Mouse (Mus musculus) lung, postnatal 0 days (tissue): Measurements from ENCODE around the gene Lin7c. TPM values are rescaled to one million over a fixed set of nuclear protein-coding genes. Genes with fewer than 3 reads are reported as not detected.

Experiments used
- ATAC-seq: fragments of 200-750 bp; cut with Nextera tagmentation; 2 replicates; pipeline ENCODE4 v1.8.0; 2017; ENCODE audit warnings: moderate library complexity
- DNase-seq: peaks from one replicate; pipeline ENCODE4 v3.0.0-alpha.2; 2016; ENCODE audit warnings: low spot score
- H3K27ac ChIP-seq: fragments of 300-500 bp; sonication (generic); 2 replicates; pipeline ENCODE4 v1.5.1; 2014; ENCODE audit warnings: antibody characterized with exemption, mild to moderate bottlenecking, low read length, mixed read lengths
- H3K27me3 ChIP-seq: fragments of 300-500 bp; sonication (generic); replicated peaks from 2 replicates; pipeline ENCODE4 v1.6.1; 2014; ENCODE audit warnings: low read length, mixed read lengths; ENCODE audit not compliant: insufficient read depth
- H3K36me3 ChIP-seq: fragments of 300-500 bp; sonication (generic); 2 replicates; pipeline ENCODE4 v1.6.1; 2014; ENCODE audit warnings: low read length, mixed read lengths; ENCODE audit not compliant: insufficient read depth
- H3K4me1 ChIP-seq: fragments of 300-500 bp; sonication (generic); 2 replicates; pipeline ENCODE4 v1.6.1; 2014; ENCODE audit warnings: antibody characterized with exemption, low read depth, low read length, mixed read lengths; ENCODE audit not compliant: insufficient read depth
- H3K4me2 ChIP-seq: fragments of 300-500 bp; sonication (generic); replicated peaks from 2 replicates; pipeline ENCODE4 v1.6.1; 2014; ENCODE audit warnings: low read depth, mild to moderate bottlenecking, low read length, moderate library complexity, mixed read lengths
- H3K4me3 ChIP-seq: fragments of 300-500 bp; sonication (generic); 2 replicates; pipeline ENCODE4 v1.5.1; 2014; ENCODE audit warnings: low read depth, low read length
- H3K9ac ChIP-seq: fragments of 300-500 bp; sonication (generic); replicated peaks from 2 replicates; pipeline ENCODE4 v1.6.1; 2014; ENCODE audit warnings: low read depth, mild to moderate bottlenecking
- H3K9me3 ChIP-seq: fragments of 300-500 bp; sonication (generic); 2 replicates; pipeline ENCODE4 v1.6.1; 2016; ENCODE audit warnings: low read length, mixed read lengths
- CTCF ChIP-seq: IDR thresholded peaks from 2 replicates; pipeline ENCODE4 v1.5.1; 2016; ENCODE audit warnings: antibody characterized with exemption, mild to moderate bottlenecking
- EP300 ChIP-seq: IDR thresholded peaks from 2 replicates; pipeline ENCODE4 v1.6.1; 2016; ENCODE audit warnings: antibody characterized with exemption, mild to moderate bottlenecking, control low read depth
- WGBS: fragments of 180-500 bp; shearing (Covaris S2); extraction: QIAGEN DNeasy Blood & Tissue Kit; methylation state at CpG from one replicate; pipeline ENCODE4 v1.1.7; 2014; 5-methylcytosine and 5-hydroxymethylcytosine counted together
- polyA plus RNA-seq: library from polyadenylated mRNA; unstranded; fragments of >200 nt; fragmentation: Nextera tagmentation; extraction: Ambion mirVana; gene quantifications from 2 replicates; pipeline ENCODE4 v1.2.1, GENCODE M21; 2015

The Lin7c gene
- polyA plus RNA-seq, 1 experiment from 2014 or later, result 39.1 TPM

- H3K4me2 ChIP-seq, result no peak overlapping the region
- no peak for ATAC-seq
- H3K27ac ChIP-seq, result no peak overlapping the region
- H3K9ac ChIP-seq, result no peak overlapping the region
- H3K27me3 ChIP-seq, result no peaks in the 10 kb centered on the region
- no peak for TF ChIP-seq EP300
- TF ChIP-seq CTCF, result no peak
- no peak overlapping the region for H3K4me3 ChIP-seq
- no peaks in the 10 kb centered on the region for H3K9me3 ChIP-seq
- no peaks in the 10 kb centered on the region for H3K4me1 ChIP-seq
- no peak for DNase-seq
- 57% methylated on average over 4 of the region's 4 CpGs for WGBS
- H3K36me3 ChIP-seq, result no peaks in the 10 kb centered on the region
These were observed 43.4 kb downstream of the Lin7c start for GRCm38 (mm10) chr2:109934086-109934485.

DNA sequence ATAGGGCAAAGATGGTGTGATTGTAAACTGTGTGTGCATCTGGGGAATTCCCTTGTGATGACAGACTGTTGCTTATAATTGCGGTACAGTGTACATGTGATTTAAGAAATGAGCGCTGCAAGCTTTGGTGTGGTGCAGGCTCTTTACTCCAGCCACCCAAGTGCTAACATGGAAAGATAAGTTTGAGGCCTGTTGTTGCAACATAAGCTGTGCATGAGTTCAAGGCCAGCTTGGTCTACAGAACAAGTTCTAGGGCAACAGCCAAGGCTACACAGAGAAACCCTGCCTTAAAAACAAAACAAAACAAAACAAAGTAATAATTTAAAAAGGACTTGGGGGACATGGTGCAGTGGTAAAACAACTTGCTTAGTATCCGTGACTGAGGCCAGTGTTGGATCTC lies 44.5 kb downstream of the Lin7c start:
- H3K4me2 ChIP-seq, result no peak overlapping the region
- WGBS, result 98% methylated on average over 3 of the region's 3 CpGs
- no peaks in the 10 kb centered on the region for H3K36me3 ChIP-seq
- H3K9me3 ChIP-seq, result no peaks in the 10 kb centered on the region
- DNase-seq (no peak), ATAC-seq (no peak)
- H3K27me3 ChIP-seq, result no peaks in the 10 kb centered on the region
- no peak overlapping the region for H3K27ac ChIP-seq
- H3K4me1 ChIP-seq, result no peaks in the 10 kb centered on the region
- no peak for TF ChIP-seq EP300
- no peak for TF ChIP-seq CTCF
- no peak overlapping the region for H3K9ac ChIP-seq
- H3K4me3 ChIP-seq, result no peak overlapping the region

GRCm38 (mm10) chr2:109935754-109936409 lies 45.2 kb downstream of the Lin7c start:
- no peak overlapping the region for H3K4me2 ChIP-seq
- DNase-seq, result no peak
- TF ChIP-seq CTCF (no peak), EP300 (no peak)
- no peak for ATAC-seq
- 63% methylated on average over 11 of the region's 11 CpGs for WGBS
- no peak overlapping the region for H3K27ac ChIP-seq
- H3K9ac ChIP-seq, result no peak overlapping the region
- no peaks in the 10 kb centered on the region for H3K36me3 ChIP-seq
- H3K4me1 ChIP-seq, result no peaks in the 10 kb centered on the region
- H3K27me3 ChIP-seq, result no peaks in the 10 kb centered on the region
- H3K4me3 ChIP-seq, result no peak overlapping the region
- H3K9me3 ChIP-seq, result no peaks in the 10 kb centered on the region

GRCm38 (mm10) chr2:109936410-109936755 lies 45.7 kb downstream of the Lin7c start:
- no peak overlapping the region for H3K4me2 ChIP-seq
- H3K4me1 ChIP-seq, result no peaks in the 10 kb centered on the region
- no peak overlapping the region for H3K27ac ChIP-seq
- DNase-seq, result no peak
- WGBS, result 65% methylated on average over 2 of the region's 2 CpGs
- H3K9ac ChIP-seq, result no peak overlapping the region
- ATAC-seq, result no peak
- H3K4me3 ChIP-seq, result no peak overlapping the region
- H3K27me3 ChIP-seq, result no peaks in the 10 kb centered on the region
- TF ChIP-seq EP300 (no peak), CTCF (no peak)
- H3K36me3 ChIP-seq, result no peaks in the 10 kb centered on the region
- no peaks in the 10 kb centered on the region for H3K9me3 ChIP-seq

DNA sequence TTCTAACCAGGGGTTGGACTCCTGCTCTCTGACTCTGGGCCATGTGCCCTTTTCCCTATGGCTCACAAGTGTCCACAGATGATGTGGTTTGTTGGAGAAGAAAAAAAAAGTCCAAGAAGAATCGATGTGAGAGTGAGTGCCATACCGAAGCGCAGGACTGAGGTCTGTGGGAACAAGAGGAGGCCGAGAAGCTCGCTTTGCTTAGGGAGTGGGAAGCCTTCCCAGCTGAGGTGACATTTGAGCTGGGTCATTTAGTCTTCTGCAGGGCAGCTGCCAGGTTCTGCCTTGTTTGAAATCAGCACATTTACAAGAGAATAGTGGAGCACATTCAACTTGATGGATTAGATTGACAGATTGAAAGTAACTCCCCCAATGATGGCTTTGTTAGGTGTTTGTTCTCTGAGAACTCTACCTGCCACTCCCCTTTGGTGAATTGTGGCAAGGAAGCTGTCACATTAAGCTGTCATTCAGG lies 51.4 kb downstream of the Lin7c start:
- Histone ChIP-seq H3K9me3 (no peaks in the 10 kb centered on the region), H3K4me3 (no peak overlapping the region), H3K27ac (no peak overlapping the region), H3K4me1 (no peaks in the 10 kb centered on the region), H3K9ac (no peak overlapping the region), H3K27me3 (no peaks in the 10 kb centered on the region), H3K36me3 (no peaks in the 10 kb centered on the region), H3K4me2 (no peak overlapping the region)
- TF ChIP-seq CTCF (no peak), EP300 (no peak)
- ATAC-seq (no peak), DNase-seq (no peak)
- WGBS, result 46% methylated on average over 5 of the region's 5 CpGs

DNA sequence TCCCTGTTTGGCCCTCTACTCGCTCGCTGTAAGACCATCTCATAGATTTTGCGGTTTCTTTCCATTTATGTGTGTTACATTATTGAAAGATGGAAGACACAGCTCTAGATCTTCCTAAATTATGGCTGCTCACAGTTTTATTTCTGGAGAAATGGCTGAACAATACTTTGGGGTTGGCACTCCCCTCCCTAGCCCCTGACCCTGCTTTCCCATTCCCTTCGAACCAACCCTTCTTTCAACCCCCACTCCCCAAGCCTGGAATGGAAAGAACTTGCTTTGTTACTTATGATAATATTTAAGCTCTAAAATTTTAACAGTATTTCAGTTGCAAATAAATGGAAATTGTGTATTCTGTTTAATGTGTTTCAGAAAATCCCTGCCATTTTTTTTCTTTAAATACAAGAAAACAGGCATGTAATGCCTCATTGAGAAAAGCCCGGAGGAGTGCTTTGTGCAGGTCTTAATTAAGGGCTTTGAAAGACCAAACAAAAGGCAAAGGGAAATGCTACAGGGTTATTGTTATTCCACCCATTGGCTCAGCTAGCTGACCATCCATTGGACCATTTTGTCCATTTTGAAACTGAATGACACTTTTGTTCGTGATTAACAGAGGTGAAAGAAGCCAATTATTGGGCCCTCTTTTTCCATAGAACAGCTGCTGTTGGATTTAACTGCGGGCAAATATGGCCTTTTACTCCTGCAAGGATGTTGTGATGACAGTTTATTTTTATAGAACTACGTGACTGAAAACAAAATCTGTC lies 52.3 kb downstream of the Lin7c start:
- ATAC-seq, result no peak
- TF ChIP-seq CTCF, result no peak
- TF ChIP-seq EP300, result no peak
- no peak overlapping the region for H3K4me3 ChIP-seq
- no peak overlapping the region for H3K4me2 ChIP-seq
- no peaks in the 10 kb centered on the region for H3K27me3 ChIP-seq
- no peak overlapping the region for H3K27ac ChIP-seq
- H3K36me3 ChIP-seq, result no peaks in the 10 kb centered on the region
- H3K9me3 ChIP-seq, result no peaks in the 10 kb centered on the region
- no peaks in the 10 kb centered on the region for H3K4me1 ChIP-seq
- WGBS, result 78% methylated on average over 8 of the region's 8 CpGs
- DNase-seq, result no peak
- no peak overlapping the region for H3K9ac ChIP-seq
